Mouse (Mus musculus): ENCODE measurements around the gene Mesp2. TPM values are rescaled to one million over a fixed set of nuclear protein-coding genes. Genes with fewer than 3 reads are reported as not detected.

The Mesp2 gene
- polyA plus RNA-seq, 2 experiments from 2014 or later = 0.42 TPM; not detected in 1

Other genes with a start within 250 kb of the Mesp2 start
- not detected for gene Rhcg, start 193.1 kb upstream of the Mesp2 start, polyA plus RNA-seq (2017; shearing (Covaris generic))
- gene Ticrr, start 150.5 kb upstream of the Mesp2 start, polyA plus RNA-seq (2017; shearing (Covaris generic)) = under 1 TPM; 0.56 to 0.94 TPM
- gene Kif7, start 95.0 kb upstream of the Mesp2 start, polyA plus RNA-seq (2017; shearing (Covaris generic)) = under 1 TPM in 1 of 2 experiments, not detected in 1; 0.58 TPM
- not detected for gene Plin1, start 77.8 kb upstream of the Mesp2 start, polyA plus RNA-seq (2017; shearing (Covaris generic))
- gene Pex11a, start 67.6 kb upstream of the Mesp2 start, polyA plus RNA-seq (2017; shearing (Covaris generic)) = 1 to 10 TPM; 2.9 to 3.2 TPM
- gene Wdr93, start 67.6 kb upstream of the Mesp2 start, polyA plus RNA-seq (2017; shearing (Covaris generic)) = under 1 TPM in 1 of 2 experiments, not detected in 1; 0.28 TPM
- gene Mesp1, start 16.9 kb upstream of the Mesp2 start, polyA plus RNA-seq (2017; shearing (Covaris generic)) = not detected
- gene Anpep, start 50.3 kb downstream of the Mesp2 start, polyA plus RNA-seq (2017; shearing (Covaris generic)) = under 1 TPM in 1 of 2 experiments, not detected in 1; 0.54 TPM
- 10 to 100 TPM; 31.8 to 32.9 TPM for gene Ap3s2, start 109.9 kb downstream of the Mesp2 start, polyA plus RNA-seq (2017; shearing (Covaris generic))
- not detected for gene Arpin, start 124.6 kb downstream of the Mesp2 start, polyA plus RNA-seq (2017; shearing (Covaris generic))
- 1 to 10 TPM; 4.1 to 7.0 TPM for gene Zfp710, start 214.1 kb downstream of the Mesp2 start, polyA plus RNA-seq (2017; shearing (Covaris generic))